Mouse (Mus musculus): ENCODE results near the gene Rasgef1b.

DNA sequence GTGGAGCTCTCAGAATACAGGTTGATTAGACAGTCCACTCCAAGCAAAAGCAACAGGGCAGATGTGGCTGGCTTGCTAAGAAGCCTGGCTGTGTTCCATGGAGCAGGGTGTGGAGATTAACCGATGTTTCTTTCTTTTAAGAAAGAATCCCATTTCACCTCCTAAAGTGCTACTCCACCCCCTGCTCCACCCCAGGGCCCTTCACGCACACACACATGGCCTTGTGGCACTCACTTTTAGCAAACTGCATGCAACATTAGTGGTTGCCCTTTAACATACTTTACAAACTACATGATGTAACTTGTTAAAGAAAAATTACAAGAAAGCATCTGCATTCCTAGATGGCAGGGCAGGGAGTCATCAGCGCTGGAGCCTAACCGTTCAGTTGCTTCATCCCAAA is 378.8 kb downstream of the Rasgef1b start:
- TF ChIP-seq POLR2A (IDR thresholded peaks at IDR 0.05; ENCODE audit: extremely low read depth, insufficient read depth, low read length) (no peak), CTCF (IDR thresholded peaks at IDR 0.05; ENCODE audit: low read depth, low read length) (no peak)

Data from liver, adult 2 months (tissue).